Mouse (Mus musculus) thymus, adult 18-20 months (tissue): ENCODE data around the gene Cgnl1.

ENCODE experiments used
- DNase-seq, 2 experiments: peaks; one replicate each; pipeline ENCODE4 v3.0.0; 2022; ENCODE audit warnings: mixed read lengths in 2 of 2

The Cgnl1 gene

DNA sequence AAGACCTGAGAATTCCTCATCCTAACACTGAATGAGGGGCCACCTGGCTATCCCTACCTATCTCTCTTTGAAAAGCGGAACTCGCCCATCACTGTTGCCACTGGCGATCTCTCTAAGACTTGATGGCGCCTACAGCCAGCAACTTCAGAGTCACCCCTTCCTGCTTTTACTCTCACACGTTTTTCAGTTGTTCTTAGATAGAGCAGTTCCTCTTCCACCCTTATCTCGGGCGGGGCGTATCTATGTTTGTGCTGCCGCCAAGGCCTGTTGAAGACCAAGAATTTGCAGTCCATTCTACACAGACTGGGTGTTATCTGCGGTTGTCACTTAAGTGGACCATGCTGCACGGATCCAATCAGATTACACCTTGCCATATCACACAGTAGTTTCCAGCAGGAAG lies 62.2 kb downstream of the Cgnl1 start:
- DNase-seq: no peak

DNA sequence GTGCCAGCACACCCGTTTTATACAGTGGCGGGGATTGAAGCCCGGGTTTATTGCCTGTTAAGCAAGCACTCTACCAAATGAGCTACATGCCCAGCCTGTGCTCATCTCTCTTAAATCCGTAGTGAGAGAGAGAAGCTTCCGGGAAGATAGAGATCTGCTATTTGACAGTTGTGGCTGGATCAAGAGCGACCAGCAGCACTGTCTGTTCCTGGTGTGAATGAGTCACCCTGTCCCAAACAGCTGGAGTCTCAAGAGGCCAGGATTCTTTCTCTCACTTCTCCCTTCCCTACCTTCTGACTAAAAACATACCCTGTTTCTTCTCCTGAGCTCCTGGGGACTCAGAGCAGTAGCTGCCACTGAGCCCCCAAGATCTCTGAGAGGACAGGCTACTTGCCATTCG lies 63.4 kb downstream of the Cgnl1 start:
- no peak for DNase-seq

DNA sequence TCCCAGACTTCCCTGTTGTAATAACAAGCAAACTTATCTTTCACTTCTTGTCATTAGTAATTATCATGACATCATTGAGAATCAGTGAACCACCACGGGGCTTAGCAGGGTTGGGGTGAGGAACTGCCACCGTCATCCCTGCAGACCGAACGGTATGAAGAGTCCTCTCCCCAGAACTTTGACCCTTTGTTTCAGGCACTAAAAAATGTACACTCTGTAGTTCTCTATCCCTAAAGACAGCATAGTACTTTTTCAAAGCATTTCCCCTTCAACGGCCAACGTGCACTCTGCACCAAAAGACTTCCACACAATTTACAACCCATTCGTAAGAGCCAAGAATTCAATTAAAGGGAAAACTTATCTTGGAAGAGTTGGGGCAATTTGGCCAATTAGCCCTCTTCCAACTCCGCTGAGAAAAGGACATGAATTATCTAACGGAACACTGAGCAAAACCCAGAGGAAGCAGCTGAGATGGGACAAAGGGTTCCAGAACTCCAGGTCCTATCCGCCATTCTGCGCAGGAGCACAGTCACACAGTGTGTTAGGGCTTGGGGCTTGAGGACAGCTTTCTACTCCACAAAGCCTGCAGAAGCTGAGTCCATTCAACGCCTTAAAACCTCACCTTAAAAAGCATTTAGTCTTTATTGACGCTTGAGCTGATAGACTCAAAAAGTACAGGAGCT lies 66.9 kb downstream of the Cgnl1 start:
- no peak for DNase-seq

DNA sequence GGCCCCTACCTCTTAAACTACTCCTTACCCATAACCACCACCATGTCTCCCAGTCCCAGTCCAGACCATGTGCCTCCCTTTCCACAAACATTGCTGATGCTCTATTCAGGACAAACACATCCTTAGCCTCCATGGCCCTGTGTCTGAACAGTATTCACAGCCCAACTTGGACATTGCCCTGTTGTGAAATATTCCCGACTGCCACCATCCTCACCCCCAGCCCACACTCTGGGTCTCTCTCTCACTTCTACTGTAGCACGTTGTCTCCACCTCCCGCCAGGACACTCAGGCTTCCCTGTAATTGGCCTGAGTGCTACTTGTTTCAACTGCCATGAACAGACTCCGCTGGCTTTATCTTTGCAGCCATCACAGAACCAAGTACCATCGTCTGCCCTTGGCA lies 72.3 kb downstream of the Cgnl1 start:
- no peak for DNase-seq

DNA sequence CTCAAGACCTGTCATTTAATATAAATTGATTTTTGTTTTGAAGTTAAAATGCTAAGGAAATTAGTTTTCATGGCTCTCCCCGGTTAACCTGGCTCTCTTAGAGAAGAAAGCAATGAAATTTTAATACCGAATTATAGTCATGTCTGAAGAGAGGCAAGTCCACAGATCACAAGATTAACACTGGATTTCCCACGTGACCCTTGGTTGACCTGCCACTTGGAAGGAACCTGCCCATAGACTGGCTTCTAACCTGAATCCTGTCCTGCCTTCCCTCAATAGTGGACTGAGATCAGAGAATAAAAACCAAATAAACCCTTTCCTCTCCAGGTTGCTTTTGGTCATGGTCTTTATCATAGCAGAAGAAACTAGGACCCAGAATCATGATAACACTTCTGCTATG lies 73.3 kb downstream of the Cgnl1 start:
- DNase-seq: no peak

DNA sequence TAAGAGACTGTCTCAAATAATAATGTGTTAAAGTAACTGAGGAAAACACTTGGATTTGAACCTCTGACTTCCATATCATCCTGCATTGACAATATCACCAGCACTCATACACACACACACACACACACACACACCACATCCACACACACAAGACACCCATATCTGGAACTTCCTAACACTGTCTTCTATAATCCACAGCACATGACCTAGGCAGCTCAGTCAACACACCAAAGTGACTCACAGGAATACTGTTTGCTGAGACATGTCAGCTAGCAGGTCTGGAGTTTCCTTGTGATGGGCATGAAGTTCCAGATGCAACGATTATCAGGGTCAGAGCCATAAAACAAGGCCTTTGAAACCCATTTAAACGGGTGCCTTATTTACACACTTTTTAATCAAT lies 74.2 kb downstream of the Cgnl1 start:
- DNase-seq: no peak

DNA sequence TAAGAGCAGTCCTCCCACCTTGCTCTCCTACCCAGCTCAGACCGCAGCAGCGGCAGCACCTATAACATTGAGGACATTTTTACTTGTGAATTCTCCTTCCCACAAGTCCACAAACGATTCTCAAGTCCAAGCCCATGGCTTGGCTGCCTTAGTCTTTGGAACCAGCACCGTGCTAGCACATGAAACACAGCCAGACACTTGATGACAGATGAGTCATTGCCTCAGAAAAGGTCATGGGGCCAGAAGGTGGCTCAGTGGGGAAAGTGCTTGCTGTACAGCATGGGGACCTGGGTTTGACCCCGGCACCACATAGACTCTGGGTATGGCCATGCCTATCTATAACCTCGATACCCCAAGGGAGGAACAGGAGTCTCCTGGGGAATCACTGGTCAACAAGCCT lies 74.6 kb downstream of the Cgnl1 start:
- DNase-seq: no peak

DNA sequence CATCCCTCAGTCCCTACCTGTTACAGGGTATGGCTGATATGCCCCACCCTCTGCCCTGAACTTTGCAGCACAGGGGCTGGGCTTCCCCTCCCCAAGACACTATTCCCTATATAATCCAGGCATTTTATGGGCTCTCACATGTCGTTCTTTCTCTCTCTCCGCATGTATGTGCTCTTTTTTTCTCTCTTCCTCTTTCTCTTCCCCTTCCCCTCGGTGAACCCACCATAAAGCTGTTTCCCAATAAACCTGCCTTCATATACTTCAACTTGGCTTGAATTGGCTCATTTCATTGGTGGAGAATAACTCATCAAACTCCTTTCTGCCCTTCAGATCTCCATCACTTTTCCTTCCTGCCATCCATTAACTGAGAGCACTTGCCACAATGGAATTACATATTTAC lies 76.3 kb downstream of the Cgnl1 start:
- no peak for DNase-seq

DNA sequence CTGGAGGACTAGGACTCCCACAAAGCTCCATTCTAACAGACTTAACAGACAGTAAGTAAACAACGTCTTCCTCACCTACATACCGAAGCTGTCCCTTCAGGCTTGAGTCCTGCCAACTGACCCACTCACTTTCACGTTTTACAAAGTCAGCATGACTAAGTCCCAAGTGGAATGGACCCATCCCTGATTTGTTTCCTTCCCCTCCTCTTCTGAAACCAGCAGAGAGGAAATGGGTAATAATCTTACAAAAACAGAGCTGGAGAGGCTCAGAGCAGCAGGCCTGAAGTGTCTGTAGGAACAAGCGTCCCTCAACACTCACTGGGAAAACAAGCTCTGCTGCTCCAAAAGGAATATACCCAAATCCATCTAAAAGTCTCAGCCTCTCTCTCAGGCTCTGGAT lies 77.2 kb downstream of the Cgnl1 start:
- no peak for DNase-seq

DNA sequence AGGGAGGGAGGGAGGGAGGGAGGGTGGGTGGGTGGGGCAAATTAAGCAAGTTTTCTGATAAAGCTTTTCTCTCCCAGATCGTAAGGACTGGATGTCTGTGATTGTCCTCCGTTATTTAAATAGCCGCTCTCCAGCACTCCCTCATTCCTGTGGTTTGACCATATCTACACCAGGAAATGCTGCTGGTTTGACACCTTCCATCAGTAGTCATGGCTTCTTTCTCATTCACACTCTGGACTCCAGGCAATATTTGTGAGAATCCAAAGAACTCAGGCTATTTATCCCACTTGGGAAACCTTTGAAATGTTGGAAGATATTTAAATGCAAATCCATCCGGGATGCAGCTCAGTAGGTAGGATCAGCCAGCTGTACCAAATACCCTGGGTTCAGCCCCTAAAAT lies 77.6 kb downstream of the Cgnl1 start:
- DNase-seq: no peak

DNA sequence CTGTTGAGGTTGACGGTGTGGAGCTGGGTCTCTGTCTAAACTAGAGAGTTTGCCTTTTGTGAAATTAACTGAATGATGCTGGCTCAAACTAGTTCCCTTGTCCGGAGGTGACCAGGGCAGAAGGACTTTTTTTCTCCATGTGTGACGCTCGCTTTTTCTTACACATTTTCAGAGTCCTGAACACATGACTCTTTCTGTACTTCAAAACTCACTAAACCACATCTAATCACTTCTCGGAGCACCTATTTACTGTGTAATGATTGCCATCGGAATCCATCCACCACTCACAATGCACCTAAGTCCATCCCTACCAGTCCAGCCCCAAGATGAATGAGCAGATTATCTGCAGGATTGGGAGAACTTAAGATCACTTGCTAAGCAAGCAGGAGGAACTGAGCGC lies 79.2 kb downstream of the Cgnl1 start:
- no peak for DNase-seq

DNA sequence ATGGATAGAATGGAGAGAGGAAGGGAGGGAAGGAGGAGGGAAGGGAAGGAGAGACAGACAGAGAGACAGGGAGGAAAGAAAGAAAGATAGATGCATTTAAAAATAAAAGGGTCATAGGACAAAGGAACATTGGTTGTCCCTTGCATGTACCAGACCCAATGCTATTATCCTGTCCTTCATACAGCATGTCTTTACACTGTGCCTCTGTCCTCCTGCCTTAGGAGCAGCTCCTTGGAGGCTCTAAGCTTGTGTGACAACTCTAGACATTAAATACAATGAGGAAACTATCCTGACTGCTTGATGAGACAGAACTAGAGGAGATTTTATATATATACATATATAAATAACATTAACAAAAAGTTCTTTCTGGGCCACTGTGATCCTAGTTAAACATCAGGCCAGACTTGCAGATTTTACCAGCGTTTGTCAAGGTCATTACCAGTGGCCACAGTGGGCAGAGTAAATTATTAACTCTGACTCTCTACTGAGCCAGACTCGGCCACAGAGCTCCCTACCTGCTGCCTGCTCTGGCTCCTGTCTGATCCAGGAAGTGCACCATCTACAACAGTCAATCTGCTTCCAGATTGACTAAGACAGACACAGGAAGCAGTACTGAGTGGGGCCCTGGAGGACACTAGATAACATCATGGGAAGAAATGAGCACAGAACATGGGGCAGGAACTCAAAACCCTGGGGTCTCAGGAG lies 81.9 kb downstream of the Cgnl1 start:
- DNase-seq: no peak

DNA sequence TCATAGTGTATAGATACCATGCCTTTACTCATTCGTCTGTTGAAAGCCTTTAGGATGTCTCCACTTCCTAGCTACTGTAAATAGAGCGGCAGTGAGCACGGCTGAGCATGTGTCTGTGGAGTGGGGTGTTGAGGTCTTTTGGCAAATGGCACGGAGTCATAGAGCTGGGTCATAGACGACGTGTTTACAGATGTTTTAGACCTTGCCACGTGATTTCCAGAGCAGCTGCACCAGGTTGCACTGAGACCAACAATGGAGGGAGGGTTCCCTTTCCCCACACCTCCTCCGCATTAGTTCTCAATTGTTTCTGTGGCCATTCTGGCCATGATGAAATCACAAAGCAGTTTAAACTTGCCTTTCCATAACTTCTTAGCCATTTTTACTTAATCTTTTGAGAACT lies 84.9 kb downstream of the Cgnl1 start:
- DNase-seq: no peak

DNA sequence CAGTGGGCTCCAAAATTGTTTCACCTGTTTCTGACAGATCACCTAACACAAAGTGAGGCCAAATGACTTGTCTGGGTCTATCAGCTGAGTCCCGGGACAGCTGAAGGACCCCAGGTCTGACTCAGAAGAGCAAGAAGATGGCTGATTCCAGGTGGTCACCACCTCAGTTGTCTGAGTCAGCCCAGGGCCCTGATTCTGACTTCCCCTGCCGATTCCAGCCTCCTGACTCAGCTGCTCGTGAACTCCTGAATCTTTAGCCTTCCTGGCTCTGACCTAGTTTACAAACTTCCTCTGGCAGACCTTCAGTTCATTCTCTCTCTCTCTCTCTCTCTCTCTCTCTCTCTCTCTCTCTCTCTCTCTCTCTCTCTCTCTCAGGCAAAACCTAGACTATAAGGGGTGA lies 86.6 kb downstream of the Cgnl1 start:
- no peak for DNase-seq

DNA sequence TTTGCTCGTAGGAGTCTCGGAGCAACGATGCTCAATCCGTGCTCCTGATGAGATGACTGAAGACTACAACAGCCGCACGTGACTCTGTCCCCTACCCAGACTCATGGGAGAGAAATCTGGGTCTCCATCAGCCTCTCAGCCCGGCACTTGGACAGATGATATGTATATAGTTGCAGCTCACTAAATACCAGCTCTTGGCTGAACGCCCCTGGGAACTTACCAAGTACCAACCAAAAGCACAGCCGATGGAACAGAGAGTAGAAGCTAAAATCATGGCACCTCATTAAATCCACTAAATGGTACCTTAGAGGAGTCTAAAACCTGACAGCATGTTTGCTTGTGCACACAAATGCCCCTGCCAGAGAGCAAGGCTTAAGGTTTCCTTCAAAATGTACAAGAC lies 91.0 kb downstream of the Cgnl1 start:
- DNase-seq: no peak

DNA sequence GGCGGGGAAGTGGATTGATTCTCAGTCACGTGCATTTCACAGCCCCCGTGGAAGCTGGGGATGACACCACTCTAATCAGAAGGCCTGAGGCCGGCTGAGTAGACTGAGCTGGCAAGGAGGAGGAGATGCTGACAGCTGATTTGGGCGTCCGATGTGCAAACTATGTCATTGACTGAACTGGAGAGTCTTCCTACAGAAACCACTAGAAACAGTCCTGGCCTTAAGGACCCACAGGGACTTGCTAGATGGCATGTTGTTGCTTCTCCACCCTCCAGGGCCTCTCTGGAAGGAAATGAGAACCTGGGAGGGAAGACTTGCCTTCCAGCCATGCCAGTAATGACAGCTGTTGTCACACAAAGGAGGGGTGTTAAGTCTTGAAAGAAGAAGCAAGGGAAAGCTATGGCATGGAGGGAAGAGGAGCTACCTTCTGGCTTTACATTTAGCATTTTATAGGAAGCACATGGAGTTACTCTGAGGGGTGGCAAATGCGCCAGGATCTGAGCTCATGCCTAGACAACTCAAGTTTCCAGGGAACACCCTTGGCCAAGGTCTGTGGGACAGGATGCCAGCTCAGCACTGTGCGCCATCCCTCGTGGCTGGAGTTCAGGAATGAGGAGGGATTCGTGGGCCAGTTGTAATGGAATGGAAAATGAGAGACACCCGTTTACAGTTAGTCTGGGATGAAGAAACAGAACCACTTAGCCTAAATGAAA lies 92.1 kb downstream of the Cgnl1 start:
- DNase-seq: no peak

DNA sequence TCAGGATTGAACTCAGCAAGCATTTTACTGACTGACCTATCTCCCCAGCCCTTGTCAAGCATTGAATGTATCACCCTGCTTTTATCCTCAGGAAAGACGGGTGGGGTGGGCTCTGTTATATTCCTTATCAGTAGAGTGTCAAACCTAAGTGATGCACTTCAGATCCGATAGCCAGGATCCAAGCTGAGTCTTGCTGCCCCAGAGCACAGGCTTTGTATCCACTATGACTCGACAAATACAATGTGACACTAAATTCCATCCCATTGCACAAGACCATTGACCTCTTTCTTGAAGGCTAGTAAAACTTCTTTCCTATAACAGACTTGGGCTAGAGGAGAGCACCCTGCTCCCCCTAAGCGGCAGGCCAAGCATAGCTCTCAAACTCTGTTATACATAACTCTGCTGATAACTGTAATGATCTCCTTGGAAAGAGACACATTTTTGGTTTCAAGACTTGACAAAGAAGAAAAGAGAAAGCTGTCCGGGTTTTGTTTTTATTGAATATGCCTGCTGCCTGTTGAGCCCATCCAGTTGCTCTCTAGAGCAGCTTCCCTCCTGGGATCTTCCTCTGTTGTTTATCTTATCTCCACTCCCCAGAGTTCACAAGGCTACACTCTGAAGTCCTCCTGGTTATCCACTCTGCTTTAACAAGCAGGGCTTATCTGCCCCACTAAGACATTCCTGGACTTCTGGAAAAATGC lies 94.3 kb downstream of the Cgnl1 start:
- DNase-seq: no peak

DNA sequence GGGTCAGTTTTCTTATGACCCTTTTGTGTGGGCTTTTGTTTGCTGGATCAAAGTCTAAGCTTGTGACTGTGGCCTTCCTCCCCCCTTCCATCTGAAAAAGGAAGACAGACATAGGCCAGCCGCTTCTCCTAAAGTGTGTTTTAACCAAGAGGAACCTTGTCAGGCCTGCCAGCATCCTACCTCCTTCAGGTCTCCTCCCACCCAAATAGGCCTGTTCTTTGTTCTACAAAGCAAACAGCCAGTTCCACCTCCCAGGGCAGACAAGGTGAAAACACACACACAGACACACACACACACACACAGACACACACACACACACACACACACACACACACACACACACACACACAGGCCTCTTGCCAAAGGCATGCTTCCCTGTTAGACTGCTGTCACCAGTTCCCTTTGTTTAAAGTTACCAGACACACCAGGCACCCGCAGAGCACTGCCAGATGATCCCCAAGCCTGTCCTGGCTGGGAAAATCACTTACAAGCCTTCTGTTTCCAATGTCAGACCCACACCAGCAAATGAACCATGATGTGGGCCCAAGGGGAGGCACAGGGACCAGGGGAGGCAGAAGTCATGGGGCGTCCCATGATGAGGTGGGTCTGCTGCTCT lies 95.5 kb downstream of the Cgnl1 start:
- DNase-seq: no peak

DNA sequence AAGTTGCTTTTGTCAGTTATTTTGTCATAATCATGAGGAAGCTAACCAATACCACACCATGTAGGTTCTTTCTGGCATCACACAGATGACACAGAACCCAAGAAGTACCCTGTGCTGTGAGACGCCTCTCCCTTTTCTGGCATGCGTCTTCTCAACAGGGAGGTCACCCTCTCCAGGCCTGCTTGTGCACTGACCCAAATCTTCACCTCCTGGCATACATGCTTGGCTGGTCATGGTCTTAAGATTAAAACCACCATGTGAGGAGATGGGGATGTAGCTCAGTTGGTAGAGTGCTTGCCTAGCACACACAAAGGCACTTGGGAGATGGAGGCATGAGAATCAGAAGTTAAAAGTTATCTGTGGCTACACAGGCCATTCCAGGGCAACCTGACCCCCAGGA lies 96.2 kb downstream of the Cgnl1 start:
- DNase-seq: no peak

DNA sequence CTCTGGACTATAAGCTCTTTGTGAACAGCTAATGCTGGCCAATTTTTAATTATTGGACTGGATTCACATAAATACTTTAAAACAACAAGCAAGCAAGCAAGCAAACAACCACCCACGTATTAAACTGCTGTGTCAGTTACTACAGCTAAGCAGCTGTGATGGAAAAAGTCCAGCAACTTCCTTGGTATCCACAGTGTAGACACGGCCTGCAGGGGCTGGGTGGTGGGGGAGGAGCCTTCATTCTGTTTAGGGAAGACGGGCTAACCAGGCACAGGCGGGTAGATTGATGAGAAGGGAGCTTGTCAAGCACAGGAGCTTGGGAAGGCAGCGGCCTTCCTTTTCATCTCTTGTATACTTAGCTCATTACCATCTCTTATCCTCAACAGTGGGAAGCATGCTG lies 96.9 kb downstream of the Cgnl1 start:
- DNase-seq: no peak

DNA sequence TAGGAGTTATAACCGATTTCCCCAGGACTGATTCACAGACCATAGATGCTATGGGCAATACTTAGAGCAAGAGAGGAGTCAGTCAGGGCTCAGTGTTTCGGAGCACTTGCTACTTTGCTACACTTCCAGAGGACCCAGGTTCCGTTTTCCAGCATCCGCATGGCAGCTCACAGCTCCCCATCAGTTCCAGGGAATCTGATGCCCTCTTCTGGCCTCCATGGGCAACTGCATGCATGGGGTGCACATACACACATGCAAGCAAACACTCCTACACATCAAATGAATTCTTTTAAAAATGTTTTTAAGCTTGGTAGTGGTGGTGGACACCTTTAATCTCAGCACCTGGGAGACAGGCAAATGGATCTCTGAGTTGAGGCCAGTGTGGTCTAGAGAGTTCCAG lies 98.9 kb downstream of the Cgnl1 start:
- no peak for DNase-seq

DNA sequence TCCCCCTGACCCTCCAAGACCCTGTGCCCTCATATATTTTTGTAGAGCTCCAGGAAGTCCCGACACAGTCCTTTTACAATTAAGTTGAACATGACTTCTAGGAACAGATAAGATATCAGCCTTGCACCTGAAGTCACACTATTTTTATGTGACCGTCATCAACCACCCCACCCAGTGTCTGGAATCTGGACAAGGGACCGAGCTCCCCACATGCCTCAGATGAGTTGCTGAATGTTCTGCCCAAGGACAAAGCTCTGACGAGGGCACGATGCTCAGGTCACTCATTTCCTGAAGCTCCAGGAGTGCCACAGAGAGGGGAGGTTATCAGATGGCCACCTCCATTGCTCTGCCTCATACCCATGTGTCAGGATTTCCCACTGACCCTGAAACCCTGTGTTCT lies 100.7 kb downstream of the Cgnl1 start:
- no peak for DNase-seq

DNA sequence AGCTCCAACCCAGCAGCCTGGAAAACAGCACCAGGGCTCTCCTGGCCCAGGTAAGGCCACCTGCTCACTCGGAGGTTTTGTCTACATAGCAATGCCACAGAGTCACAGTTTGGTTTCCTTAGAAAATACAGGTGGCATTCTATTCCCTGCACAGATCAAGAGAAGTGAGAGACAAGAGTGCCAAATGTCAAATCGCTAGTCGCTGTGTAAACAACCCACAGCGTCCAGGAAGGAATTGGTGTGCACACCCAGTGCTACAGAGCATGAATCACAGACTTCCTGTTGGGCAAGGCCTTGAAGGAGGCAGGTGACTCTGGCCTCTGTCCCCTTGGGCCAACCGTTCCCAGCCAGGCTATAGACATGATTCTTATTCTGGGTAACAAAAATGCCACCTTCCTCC lies 103.8 kb downstream of the Cgnl1 start:
- no peak for DNase-seq
